Mouse (Mus musculus): ENCODE data around the gene H2afy2.

DNA sequence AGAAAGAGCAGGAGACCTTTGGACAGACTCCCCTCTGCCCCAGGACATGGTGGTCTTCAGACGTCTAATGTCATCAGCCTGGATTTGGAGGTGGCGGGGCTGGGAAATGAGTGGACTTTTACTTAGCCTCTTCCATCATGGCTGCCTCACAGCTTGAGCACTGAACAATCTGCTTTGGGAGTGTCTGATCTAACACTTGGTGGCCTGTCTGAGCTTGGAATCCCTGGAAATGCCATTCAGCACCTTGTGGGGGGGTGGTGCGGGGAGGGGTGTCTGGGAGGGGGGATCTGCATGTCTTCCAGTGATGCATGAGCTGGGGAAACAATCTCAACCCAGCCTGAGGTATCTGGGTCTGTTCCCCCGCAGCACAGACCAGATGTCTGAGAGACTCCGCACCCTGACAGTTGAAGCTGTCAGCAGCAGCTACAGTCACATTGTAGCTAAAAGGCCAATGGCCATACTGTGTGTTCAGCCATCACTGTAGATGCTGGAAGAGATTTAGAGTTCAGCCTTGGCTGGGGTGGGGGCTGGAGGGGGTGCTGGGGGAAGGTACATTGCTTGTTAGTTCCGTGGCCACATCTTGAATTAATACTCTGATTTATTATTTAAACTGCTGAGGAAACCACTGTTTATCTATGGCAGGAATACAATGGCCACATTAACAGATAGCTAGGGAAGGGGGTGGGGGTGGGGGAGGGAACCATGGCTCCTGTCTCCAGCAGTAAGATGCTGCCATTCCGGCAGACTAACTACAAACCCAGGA, 39.2 kb upstream of the H2afy2 start:
- no peak for TF ChIP-seq POLR2A (IDR thresholded peaks at IDR 0.05; ENCODE audit: low read depth, low read length)
- TF ChIP-seq CTCF (IDR thresholded peaks at IDR 0.05; ENCODE audit: borderline replicate concordance, insufficient read depth, low read length) = no peak

All from embryonic fibroblast, embryonic 13.5 days (primary cell).